Mouse (Mus musculus) CH12.LX (cell line): ENCODE results near the gene Olfr478. TPM values are rescaled to one million over a fixed set of nuclear protein-coding genes. Genes with fewer than 3 reads are reported as not detected.

Experiments used
- DNase-seq: peaks from one replicate; pipeline ENCODE4 v3.0.0-alpha.2; 2013; ENCODE audit errors: extremely low read depth
- H3K27ac ChIP-seq: 2 replicates; pipeline ENCODE4 v1.5.1; 2012; ENCODE audit warnings: low read depth, mild to moderate bottlenecking, control low read depth, moderate library complexity; ENCODE audit not compliant: insufficient read depth
- H3K27me3 ChIP-seq: replicated peaks from 2 replicates; pipeline ENCODE3; 2012; ENCODE audit warnings: inconsistent platforms
- H3K36me3 ChIP-seq, 2 experiments: replicated peaks in 1 of 2; 2 replicates each; pipeline versions ENCODE3 to v1.6.1; 2012; ENCODE audit warnings: inconsistent platforms in 1 of 2, low read length in 1 of 2, mild to moderate bottlenecking in 1 of 2, mixed read lengths in 1 of 2, moderate library complexity in 1 of 2; ENCODE audit not compliant: control insufficient read depth in 1 of 2, insufficient read depth in 1 of 2
- H3K4me1 ChIP-seq, 2 experiments: 2 replicates each; pipeline ENCODE4 v1.6.1; 2012; ENCODE audit warnings: inconsistent platforms in 1 of 2, moderate library complexity in 1 of 2; ENCODE audit not compliant: insufficient read depth in 2 of 2, control insufficient read depth in 1 of 2
- H3K4me2 ChIP-seq: 2 replicates; pipeline ENCODE4 v1.6.1; 2012; ENCODE audit warnings: low read depth, mild to moderate bottlenecking, control low read depth; ENCODE audit not compliant: poor library complexity, insufficient read depth, severe bottlenecking
- H3K4me3 ChIP-seq, 3 experiments: fragments of 150-350 bp in 1 of 3; sonication (generic) in 1 of 3; replicated peaks in 1 of 3; 2 replicates each; pipeline versions ENCODE3 to v1.5.1; 2011 to 2012; ENCODE audit warnings: low read depth in 2 of 3, low read length in 2 of 3, mild to moderate bottlenecking in 2 of 3, moderate library complexity in 2 of 3, control low read depth in 1 of 3, improper control_type of control experiment in 1 of 3, inconsistent platforms in 1 of 3, mixed read lengths in 1 of 3; ENCODE audit not compliant: poor library complexity in 1 of 3
- H3K79me2 ChIP-seq: replicated peaks from 2 replicates; pipeline ENCODE4 v1.6.1; 2012; ENCODE audit warnings: mild to moderate bottlenecking, moderate library complexity; ENCODE audit not compliant: control insufficient read depth, poor library complexity, insufficient read depth, severe bottlenecking; ENCODE audit errors: extremely low read depth
- H3K9ac ChIP-seq: 2 replicates; pipeline ENCODE4 v1.6.1; 2012; ENCODE audit warnings: low read depth, mild to moderate bottlenecking, control low read depth, moderate library complexity; ENCODE audit not compliant: insufficient read depth
- H3K9me3 ChIP-seq: replicated peaks from 2 replicates; pipeline ENCODE3; 2012; ENCODE audit warnings: low read length, inconsistent platforms, mixed read lengths
- CHD2 ChIP-seq: IDR thresholded peaks from 2 replicates; pipeline ENCODE4 v1.6.1; 2011; ENCODE audit warnings: low read length, improper control_type of control experiment
- ETS1 ChIP-seq: conservative IDR thresholded peaks from 2 replicates; pipeline ENCODE4 v1.6.1; 2012; ENCODE audit warnings: low read depth, mild to moderate bottlenecking, inconsistent platforms, low read length, improper control_type of control experiment, moderate library complexity
- JUND ChIP-seq: conservative IDR thresholded peaks from 2 replicates; pipeline ENCODE4 v1.6.1; 2011; ENCODE audit warnings: low read depth, low read length, improper control_type of control experiment
- MAFK ChIP-seq: IDR thresholded peaks from 2 replicates; pipeline ENCODE4 v1.6.1; 2011; ENCODE audit warnings: low read length, improper control_type of control experiment; ENCODE audit not compliant: insufficient replicate concordance
- MEF2A ChIP-seq: IDR thresholded peaks from 2 replicates; pipeline ENCODE4 v1.6.1; 2014; ENCODE audit warnings: low read depth, mild to moderate bottlenecking, inconsistent platforms, low read length, improper control_type of control experiment, borderline replicate concordance
- MXI1 ChIP-seq: IDR thresholded peaks from 2 replicates; pipeline ENCODE4 v1.6.1; 2011; ENCODE audit warnings: mild to moderate bottlenecking, low read depth, low read length, improper control_type of control experiment
- PAX5 ChIP-seq: IDR thresholded peaks from 2 replicates; pipeline ENCODE4 v1.6.1; 2012; ENCODE audit warnings: low read length, inconsistent platforms, mixed read lengths
- POLR2A ChIP-seq: IDR thresholded peaks from 2 replicates; pipeline ENCODE4 v1.6.1; 2011; ENCODE audit warnings: low read depth, mild to moderate bottlenecking, improper control_type of control experiment, low read length
- RAD21 ChIP-seq: IDR thresholded peaks from 2 replicates; pipeline ENCODE4 v1.6.1; 2011; ENCODE audit warnings: low read depth, mild to moderate bottlenecking, low read length, improper control_type of control experiment, moderate library complexity
- SMC3 ChIP-seq: IDR thresholded peaks from 2 replicates; pipeline ENCODE4 v1.6.1; 2011; ENCODE audit warnings: low read depth, low read length, improper control_type of control experiment
- UBTF ChIP-seq: IDR thresholded peaks from 2 replicates; pipeline ENCODE4 v1.6.1; 2012; ENCODE audit warnings: low read depth, mild to moderate bottlenecking, inconsistent platforms, low read length, improper control_type of control experiment, moderate library complexity
- USF2 ChIP-seq: conservative IDR thresholded peaks from 2 replicates; pipeline ENCODE4 v1.6.1; 2011; ENCODE audit warnings: low read depth, low read length, improper control_type of control experiment
- ZMIZ1 ChIP-seq: IDR thresholded peaks from 2 replicates; pipeline ENCODE4 v1.6.1; 2012; ENCODE audit warnings: low read depth, mild to moderate bottlenecking, inconsistent platforms, low read length, improper control_type of control experiment
- ZNF384 ChIP-seq: IDR thresholded peaks from 2 replicates; pipeline ENCODE4 v1.6.1; 2012; ENCODE audit warnings: low read depth, low read length, improper control_type of control experiment, inconsistent platforms
- dilution Hi-C: fragments of 300-500 bp; cut with MboI; formaldehyde crosslinking; loops from 2 replicates; pipeline ENCODE4 v1.14.3; 2020; ENCODE audit warnings: low sequenced_read_pairs; ENCODE audit not compliant: extremely low pct_unique_long_range_greater_than_20kb, extremely low pct_ligation_motif_present
- in situ Hi-C: fragments of 300-500 bp; cut with MboI; formaldehyde crosslinking; loops from 3 replicates; pipeline ENCODE4 v1.14.3; 2019; ENCODE audit warnings: low sequenced_read_pairs, low pct_ligation_motif_present, low pct_unique_long_range_greater_than_20kb, mixed read lengths
- polyA plus RNA-seq: library from polyadenylated mRNA; unstranded; fragments of >175 nt; gene quantifications from 2 replicates; pipeline ENCODE4 v1.2.1, GENCODE M21; 2012; ENCODE audit warnings: low read depth; ENCODE audit not compliant: insufficient read length
- total RNA-seq, 2 experiments: library from RNA; depleted of rRNA; stranded (reverse); fragments of 300-350 nt in 1 of 2; fragments of >200 nt in 1 of 2; gene quantifications; 2 replicates each; pipeline ENCODE4 v1.2.3; 2012 to 2014

The Olfr478 gene
- total and polyA plus RNA-seq, 3 experiments: not detected

DNA sequence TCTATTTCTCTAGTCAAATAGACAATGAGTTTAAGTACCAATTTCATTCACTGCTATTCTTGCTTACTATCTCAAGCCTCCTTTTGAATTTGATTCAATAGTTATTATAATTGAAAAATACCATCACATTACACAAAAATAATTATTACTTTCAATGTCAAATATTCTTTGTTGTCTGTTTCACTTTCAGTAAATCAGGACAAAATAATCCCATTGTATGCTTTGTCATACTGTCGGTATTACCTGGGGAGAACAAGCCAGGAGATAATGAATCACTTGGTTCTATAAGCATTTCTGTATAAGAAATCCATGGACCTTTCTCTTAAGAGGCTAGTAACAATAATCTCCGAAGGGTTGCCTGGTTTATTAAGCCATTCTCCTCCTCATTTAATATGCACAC, 47.4 kb downstream of the Olfr478 start, which contains the start of gene Olfr477:
Gene Olfr477 (plus strand): TSS at position 301 of the 400 bp plus-strand sequence.
- Histone ChIP-seq H3K4me1 (0 out of 4 replicates have a peak, but pooled peaks cover 0 to 10% of the 10 kb centered on the region in 2 experiments), H3K27me3 (peaks cover 5% of the 10 kb centered on the region), H3K9me3 (no peaks in the 10 kb centered on the region), H3K9ac (no peak within 1 kb of the TSS), H3K4me2 (no peak within 1 kb of the TSS), H3K4me3 (no peak within 1 kb of the TSS), H3K27ac (no peak within 1 kb of the TSS), H3K79me2 (no peaks in the 10 kb centered on the region), H3K36me3 (no peaks in the 10 kb centered on the region)
- in situ Hi-C loops: no loop called here
- no peak for DNase-seq
- dilution Hi-C loops: no loop called here
- no peak for TF ChIP-seq USF2
- no peak for TF ChIP-seq JUND
- no peak for TF ChIP-seq POLR2A
- TF ChIP-seq UBTF: no peak
- no peak for TF ChIP-seq MXI1
- no peak for TF ChIP-seq ZNF384
- no peak for TF ChIP-seq RAD21
- TF ChIP-seq SMC3: no peak
- no peak for TF ChIP-seq PAX5
- TF ChIP-seq CHD2: no peak
- TF ChIP-seq MAFK: no peak
- no peak for TF ChIP-seq MEF2A
- TF ChIP-seq ETS1: no peak
- TF ChIP-seq ZMIZ1: no peak

Other genes starting within 250 kb of the Olfr478 start
- gene Ovch2, start 232.8 kb downstream of the Olfr478 start, total RNA-seq (2012; rRNA removed): not detected in 2 replicates
- gene Ovch2, start 232.8 kb downstream of the Olfr478 start, total RNA-seq (2014; rRNA removed): not detected in 2 replicates
- gene Ovch2, start 232.8 kb downstream of the Olfr478 start, polyA plus RNA-seq: not detected in 2 replicates
- not detected in 2 replicates for gene Olfr467, start 221.7 kb downstream of the Olfr478 start, total RNA-seq (2012; rRNA removed)
- gene Olfr467, start 221.7 kb downstream of the Olfr478 start, total RNA-seq (2014; rRNA removed): not detected in 2 replicates
- gene Olfr467, start 221.7 kb downstream of the Olfr478 start, polyA plus RNA-seq: not detected in 2 replicates
- not detected in 2 replicates for gene Olfr469, start 208.4 kb downstream of the Olfr478 start, total RNA-seq (2012; rRNA removed)
- not detected in 2 replicates for gene Olfr469, start 208.4 kb downstream of the Olfr478 start, total RNA-seq (2014; rRNA removed)
- not detected in 2 replicates for gene Olfr469, start 208.4 kb downstream of the Olfr478 start, polyA plus RNA-seq
- not detected in 2 replicates for gene Olfr470, start 186.5 kb downstream of the Olfr478 start, total RNA-seq (2012; rRNA removed)
- not detected in 2 replicates for gene Olfr470, start 186.5 kb downstream of the Olfr478 start, total RNA-seq (2014; rRNA removed)
- gene Olfr470, start 186.5 kb downstream of the Olfr478 start, polyA plus RNA-seq: not detected in 2 replicates
- not detected in 2 replicates for gene Olfr472, start 136.1 kb downstream of the Olfr478 start, total RNA-seq (2012; rRNA removed)
- gene Olfr472, start 136.1 kb downstream of the Olfr478 start, total RNA-seq (2014; rRNA removed): not detected in 2 replicates
- gene Olfr472, start 136.1 kb downstream of the Olfr478 start, polyA plus RNA-seq: 0.04 TPM in 1 of 2 replicates, not detected in the other
- gene Olfr473, start 103.5 kb downstream of the Olfr478 start, total RNA-seq (2012; rRNA removed): not detected in 2 replicates
- not detected in 2 replicates for gene Olfr473, start 103.5 kb downstream of the Olfr478 start, total RNA-seq (2014; rRNA removed)
- not detected in 2 replicates for gene Olfr473, start 103.5 kb downstream of the Olfr478 start, polyA plus RNA-seq
- gene Olfr474, start 79.3 kb downstream of the Olfr478 start, total RNA-seq (2012; rRNA removed): not detected in 2 replicates
- not detected in 2 replicates for gene Olfr474, start 79.3 kb downstream of the Olfr478 start, total RNA-seq (2014; rRNA removed)
- not detected in 2 replicates for gene Olfr474, start 79.3 kb downstream of the Olfr478 start, polyA plus RNA-seq
- gene Olfr476, start 69.2 kb downstream of the Olfr478 start, total RNA-seq (2012; rRNA removed): not detected in 2 replicates
- gene Olfr476, start 69.2 kb downstream of the Olfr478 start, total RNA-seq (2014; rRNA removed): not detected in 2 replicates
- gene Olfr476, start 69.2 kb downstream of the Olfr478 start, polyA plus RNA-seq: not detected in 2 replicates
- not detected in 2 replicates for gene Olfr477, start 47.3 kb downstream of the Olfr478 start, total RNA-seq (2012; rRNA removed)
- gene Olfr477, start 47.3 kb downstream of the Olfr478 start, total RNA-seq (2014; rRNA removed): not detected in 2 replicates
- gene Olfr477, start 47.3 kb downstream of the Olfr478 start, polyA plus RNA-seq: not detected in 2 replicates
- not detected in 2 replicates for gene Olfr479, start 16.7 kb upstream of the Olfr478 start, total RNA-seq (2012; rRNA removed)
- not detected in 2 replicates for gene Olfr479, start 16.7 kb upstream of the Olfr478 start, total RNA-seq (2014; rRNA removed)
- not detected in 2 replicates for gene Olfr479, start 16.7 kb upstream of the Olfr478 start, polyA plus RNA-seq
- not detected in 2 replicates for gene Olfr480, start 33.4 kb upstream of the Olfr478 start, total RNA-seq (2012; rRNA removed)
- gene Olfr480, start 33.4 kb upstream of the Olfr478 start, total RNA-seq (2014; rRNA removed): not detected in 2 replicates
- not detected in 2 replicates for gene Olfr480, start 33.4 kb upstream of the Olfr478 start, polyA plus RNA-seq
- not detected in 2 replicates for gene Olfr481, start 45.9 kb upstream of the Olfr478 start, total RNA-seq (2012; rRNA removed)
- gene Olfr481, start 45.9 kb upstream of the Olfr478 start, total RNA-seq (2014; rRNA removed): not detected in 2 replicates
- gene Olfr481, start 45.9 kb upstream of the Olfr478 start, polyA plus RNA-seq: not detected in 2 replicates
- not detected in 2 replicates for gene Olfr482, start 63.6 kb upstream of the Olfr478 start, total RNA-seq (2012; rRNA removed)
- 0.50 and 0.59 TPM in 2 replicates for gene Olfr482, start 63.6 kb upstream of the Olfr478 start, total RNA-seq (2014; rRNA removed)
- gene Olfr482, start 63.6 kb upstream of the Olfr478 start, polyA plus RNA-seq: not detected in 2 replicates
- not detected in 2 replicates for gene Olfr483, start 66.9 kb upstream of the Olfr478 start, total RNA-seq (2012; rRNA removed)
- gene Olfr483, start 66.9 kb upstream of the Olfr478 start, total RNA-seq (2014; rRNA removed): not detected in 2 replicates
- gene Olfr483, start 66.9 kb upstream of the Olfr478 start, polyA plus RNA-seq: not detected in 2 replicates
- gene Olfr484, start 93.5 kb upstream of the Olfr478 start, total RNA-seq (2012; rRNA removed): not detected in 2 replicates
- not detected in 2 replicates for gene Olfr484, start 93.5 kb upstream of the Olfr478 start, total RNA-seq (2014; rRNA removed)
- gene Olfr484, start 93.5 kb upstream of the Olfr478 start, polyA plus RNA-seq: not detected in 2 replicates
- gene Olfr485, start 125.9 kb upstream of the Olfr478 start, total RNA-seq (2012; rRNA removed): not detected in 2 replicates
- gene Olfr485, start 125.9 kb upstream of the Olfr478 start, total RNA-seq (2014; rRNA removed): not detected in 2 replicates
- not detected in 2 replicates for gene Olfr485, start 125.9 kb upstream of the Olfr478 start, polyA plus RNA-seq
- not detected in 2 replicates for gene Olfr486, start 138.8 kb upstream of the Olfr478 start, total RNA-seq (2012; rRNA removed)
- gene Olfr486, start 138.8 kb upstream of the Olfr478 start, total RNA-seq (2014; rRNA removed): not detected in 2 replicates
- not detected in 2 replicates for gene Olfr486, start 138.8 kb upstream of the Olfr478 start, polyA plus RNA-seq
- gene Olfr487, start 180.6 kb upstream of the Olfr478 start, total RNA-seq (2012; rRNA removed): not detected in 2 replicates
- gene Olfr487, start 180.6 kb upstream of the Olfr478 start, total RNA-seq (2014; rRNA removed): not detected in 2 replicates
- not detected in 2 replicates for gene Olfr487, start 180.6 kb upstream of the Olfr478 start, polyA plus RNA-seq
- gene Olfr488, start 224.4 kb upstream of the Olfr478 start, total RNA-seq (2012; rRNA removed): not detected in 2 replicates
- gene Olfr488, start 224.4 kb upstream of the Olfr478 start, total RNA-seq (2014; rRNA removed): not detected in 2 replicates
- not detected in 2 replicates for gene Olfr488, start 224.4 kb upstream of the Olfr478 start, polyA plus RNA-seq